Comparison of ENCODE assay signal across 8 mouse cellular contexts in genomic region chr19:6950613-6951153, GRCm38 (mm10). TPM values are rescaled to one million over a fixed set of nuclear protein-coding genes. Genes with fewer than 3 reads are reported as not detected.
DNase-seq lines count a peak whose midpoint lies in the region; ATAC-seq and TF ChIP-seq lines count a peak whose summit lies in the region.

No protein-coding gene starts in this region.

- TF ChIP-seq CTCF in small intestine, adult 2 months (IDR thresholded peaks at IDR 0.05; ENCODE audit: extremely low read depth, insufficient read length, insufficient replicate concordance, low read depth, low read length), result no peak

- H3K4me1 ChIP-seq in forebrain, embryonic 14.5 days (ENCODE audit: control insufficient read depth, insufficient read depth, low read length), result peaks cover 12% of the 10 kb centered on the region
- peaks cover 19% of the 10 kb centered on the region for H3K4me1 ChIP-seq in hindbrain, embryonic 16.5 days (ENCODE audit: control insufficient read depth, insufficient read depth, low read depth, low read length)
- peaks cover 47% of the 10 kb centered on the region for H3K4me1 ChIP-seq in small intestine, adult 2 months (ENCODE audit: control insufficient read depth, insufficient read depth, insufficient read length, low read length)

- WGBS in forebrain, embryonic 14.5 days, result under 1% methylated on average over 28 of the region's 28 CpGs
- WGBS in hindbrain, embryonic 16.5 days, result 0% methylated on average over 28 of the region's 28 CpGs
- 1% methylated on average over 28 of the region's 28 CpGs for WGBS in small intestine, adult 2 months

- DNase-seq in adrenal gland, adult (ENCODE audit: inconsistent age in 2 of 2, low spot score in 1 of 2), result peak; percentile 76 to 94
- no peak for DNase-seq in adrenal gland, postnatal 4 days (ENCODE audit: low spot score in 2 of 2)
- peak; percentile 66 for DNase-seq in brain, embryonic 18.5 days (ENCODE audit: low read depth, low spot score)
- peak; percentile 85 for DNase-seq in forebrain, embryonic 14.5 days (ENCODE audit: low spot score)
- peak; percentile 46 to 68 for DNase-seq in left cerebral cortex, postnatal 10 days (ENCODE audit: extremely low spot score in 1 of 2, low spot score in 2 of 2)

- no peaks in the 10 kb centered on the region for H3K9me3 ChIP-seq in forebrain, embryonic 14.5 days (replicated peaks; ENCODE audit: control insufficient read depth, low read length)
- no peaks in the 10 kb centered on the region for H3K9me3 ChIP-seq in hindbrain, embryonic 16.5 days (ENCODE audit: control insufficient read depth, low read length)

- peaks cover 15% of the 10 kb centered on the region; the same call in 1 of the 2 replicates for H3K36me3 ChIP-seq in forebrain, embryonic 14.5 days (ENCODE audit: control insufficient read depth, insufficient read depth, low read length)
- H3K36me3 ChIP-seq in hindbrain, embryonic 16.5 days (ENCODE audit: control insufficient read depth, insufficient read depth, low read length), result peaks cover 4% of the 10 kb centered on the region; the same call in 1 of the 2 replicates
- H3K36me3 ChIP-seq in small intestine, adult 2 months (ENCODE audit: control insufficient read depth, insufficient read depth, low read length), result peaks cover 33% of the 10 kb centered on the region

- peak; percentile 34; the same call in 1 of the 2 replicates for TF ChIP-seq POLR2A in small intestine, adult 2 months (IDR thresholded peaks at IDR 0.05; ENCODE audit: low read depth, low read length)

- H3K27ac ChIP-seq in forebrain, embryonic 14.5 days (ENCODE audit: low read depth, low read length), result peak overlapping the region; percentile 94
- peak overlapping the region; percentile 96 for H3K27ac ChIP-seq in hindbrain, embryonic 16.5 days (ENCODE audit: low read depth, low read length)
- peak overlapping the region; percentile 94 for H3K27ac ChIP-seq in small intestine, adult 2 months (ENCODE audit: insufficient read depth, low read depth, low read length)

- peak overlapping the region; percentile 80 for H3K9ac ChIP-seq in forebrain, embryonic 14.5 days (ENCODE audit: low read length)
- H3K9ac ChIP-seq in hindbrain, embryonic 16.5 days (ENCODE audit: low read depth, low read length), result peak overlapping the region; percentile 81

- H3K27me3 ChIP-seq in forebrain, embryonic 14.5 days (replicated peaks; ENCODE audit: control insufficient read depth, insufficient read depth, low read length), result no peaks in the 10 kb centered on the region
- no peaks in the 10 kb centered on the region for H3K27me3 ChIP-seq in hindbrain, embryonic 16.5 days (replicated peaks; ENCODE audit: control insufficient read depth, insufficient read depth, low read length)
- no peaks in the 10 kb centered on the region for H3K27me3 ChIP-seq in small intestine, adult 2 months (ENCODE audit: control insufficient read depth, insufficient read depth, low read length)

- peak; percentile 73 for ATAC-seq in forebrain, embryonic 14.5 days
- peak; percentile 40 for ATAC-seq in hindbrain, embryonic 16.5 days
- ATAC-seq in megakaryocyte, adult 5-6 weeks (ENCODE audit: poor library complexity, severe bottlenecking), result 0 out of 2 replicates have a peak, but pooled peaks have one; percentile 14

- intact Hi-C loops in left cerebral cortex, postnatal 10 days (cut with DNase I), result no loop called here

- H3K4me2 ChIP-seq in forebrain, embryonic 14.5 days (ENCODE audit: low read length), result peak overlapping the region; percentile 94
- H3K4me2 ChIP-seq in hindbrain, embryonic 16.5 days (ENCODE audit: low read length), result peak overlapping the region; percentile 98

- peak overlapping the region; percentile 58 for H3K4me3 ChIP-seq in forebrain, embryonic 14.5 days (ENCODE audit: low read depth, low read length)
- H3K4me3 ChIP-seq in hindbrain, embryonic 16.5 days (ENCODE audit: low read length), result peak overlapping the region; percentile 61
- H3K4me3 ChIP-seq in small intestine, adult 2 months (ENCODE audit: low read depth, low read length), result peak overlapping the region; percentile 70

RNA-seq across cellular contexts. Expression of gene Gpr137, which starts 8.4 kb away (rescaled TPM):
- total RNA-seq in adrenal gland, postnatal 4 days (2021), result 10 to 100 TPM; 41.2 to 43.8 TPM
- polyA plus RNA-seq in forebrain, embryonic 14.5 days (2014; fragmentation: Nextera tagmentation; extraction: Ambion mirVana), result 38.1 and 45.0 TPM in 2 replicates
- polyA plus RNA-seq in hindbrain, embryonic 16.5 days (2015; fragmentation: Nextera tagmentation; extraction: Ambion mirVana), result 67.1 and 77.6 TPM in 2 replicates
- total RNA-seq in left cerebral cortex, postnatal 10 days (2021), result 10 to 100 TPM; 78.7 to 79.5 TPM
- 10.2 and 18.8 TPM in 2 replicates for total RNA-seq in megakaryocyte, adult 5-6 weeks (2015)
- total RNA-seq in megakaryocyte, adult 5-6 weeks (2017), result 18.4 and 20.2 TPM in 2 replicates
- 77.5 and 97.8 TPM in 2 replicates for polyA plus RNA-seq in small intestine, adult 2 months (2012; rRNA removed)

RNA-seq across cellular contexts. Expression of gene Bad, which starts 9.0 kb away (rescaled TPM):
- total RNA-seq in adrenal gland, postnatal 4 days (2021), result 10 to 100 TPM; 51.5 to 54.8 TPM
- 77.0 and 81.1 TPM in 2 replicates for polyA plus RNA-seq in forebrain, embryonic 14.5 days (2014; fragmentation: Nextera tagmentation; extraction: Ambion mirVana)
- 96.0 and 109 TPM in 2 replicates for polyA plus RNA-seq in hindbrain, embryonic 16.5 days (2015; fragmentation: Nextera tagmentation; extraction: Ambion mirVana)
- total RNA-seq in left cerebral cortex, postnatal 10 days (2021), result 10 to 100 TPM; 40.4 to 42.8 TPM
- total RNA-seq in megakaryocyte, adult 5-6 weeks (2015), result 16.4 and 20.3 TPM in 2 replicates
- 45.2 and 67.1 TPM in 2 replicates for total RNA-seq in megakaryocyte, adult 5-6 weeks (2017)
- 83.3 and 127 TPM in 2 replicates for polyA plus RNA-seq in small intestine, adult 2 months (2012; rRNA removed)

RNA-seq across cellular contexts. Expression of gene Kcnk4, which starts 16.4 kb away (rescaled TPM):
- under 1 TPM; 0.14 to 0.34 TPM for total RNA-seq in adrenal gland, postnatal 4 days (2021)
- 0.77 and 0.98 TPM in 2 replicates for polyA plus RNA-seq in forebrain, embryonic 14.5 days (2014; fragmentation: Nextera tagmentation; extraction: Ambion mirVana)
- 14.4 and 19.1 TPM in 2 replicates for polyA plus RNA-seq in hindbrain, embryonic 16.5 days (2015; fragmentation: Nextera tagmentation; extraction: Ambion mirVana)
- 10 to 100 TPM; 36.6 to 38.1 TPM for total RNA-seq in left cerebral cortex, postnatal 10 days (2021)
- total RNA-seq in megakaryocyte, adult 5-6 weeks (2015), result not detected in 2 replicates
- total RNA-seq in megakaryocyte, adult 5-6 weeks (2017), result 0.11 TPM in 1 of 2 replicates, not detected in the other
- not detected in 2 replicates for polyA plus RNA-seq in small intestine, adult 2 months (2012; rRNA removed)

RNA-seq across cellular contexts. Expression of gene Ppp1r14b, which starts 24.1 kb away (rescaled TPM):
- total RNA-seq in adrenal gland, postnatal 4 days (2021), result 100 to 1,000 TPM; 292 to 312 TPM
- polyA plus RNA-seq in forebrain, embryonic 14.5 days (2014; fragmentation: Nextera tagmentation; extraction: Ambion mirVana), result 180 and 194 TPM in 2 replicates
- polyA plus RNA-seq in hindbrain, embryonic 16.5 days (2015; fragmentation: Nextera tagmentation; extraction: Ambion mirVana), result 89.4 and 96.8 TPM in 2 replicates
- total RNA-seq in left cerebral cortex, postnatal 10 days (2021), result 10 to 100 TPM; 97.2 to 98.4 TPM
- 54.3 and 63.8 TPM in 2 replicates for total RNA-seq in megakaryocyte, adult 5-6 weeks (2015)
- total RNA-seq in megakaryocyte, adult 5-6 weeks (2017), result 43.8 and 45.2 TPM in 2 replicates
- polyA plus RNA-seq in small intestine, adult 2 months (2012; rRNA removed), result 44.2 and 100 TPM in 2 replicates

RNA-seq across cellular contexts. Expression of gene Catsperz, which starts 25.5 kb away (rescaled TPM):
- total RNA-seq in adrenal gland, postnatal 4 days (2021), result 1 to 10 TPM; 1.2 to 1.4 TPM
- polyA plus RNA-seq in forebrain, embryonic 14.5 days (2014; fragmentation: Nextera tagmentation; extraction: Ambion mirVana), result 0.45 and 1.1 TPM in 2 replicates
- 2.9 and 3.3 TPM in 2 replicates for polyA plus RNA-seq in hindbrain, embryonic 16.5 days (2015; fragmentation: Nextera tagmentation; extraction: Ambion mirVana)
- total RNA-seq in left cerebral cortex, postnatal 10 days (2021), result 10 to 100 TPM; 14.0 to 20.6 TPM
- not detected in 2 replicates for total RNA-seq in megakaryocyte, adult 5-6 weeks (2015)
- not detected in 2 replicates for total RNA-seq in megakaryocyte, adult 5-6 weeks (2017)
- polyA plus RNA-seq in small intestine, adult 2 months (2012; rRNA removed), result not detected in 2 replicates

Comparison
In these comparisons a context has a peak if more than half of its experiments do, and no peak if none do; other contexts are left out.
1. DNase-seq: peak in adrenal gland, adult (2 of 2), brain, embryonic 18.5 days (single experiment), forebrain, embryonic 14.5 days (single experiment) and left cerebral cortex, postnatal 10 days (2 of 2); none in adrenal gland, postnatal 4 days (0 of 2).
2. ATAC-seq: peak in every context shown above with its lines; median percentile 73 in forebrain, embryonic 14.5 days; 40 in hindbrain, embryonic 16.5 days; 14 in megakaryocyte, adult 5-6 weeks.
3. RNA of gene Kcnk4, which starts 16.4 kb away (total RNA-seq): 36.6 to 38.1 TPM in left cerebral cortex, postnatal 10 days; 0.14 to 0.34 TPM in adrenal gland, postnatal 4 days and 0.11 TPM in megakaryocyte, adult 5-6 weeks; every median in the first group is over 10 times any median in the second.
4. Peak in every context shown above with its lines, with median percentiles within 50 percentile points of each other: H3K27ac ChIP-seq and H3K4me3 ChIP-seq.